Mouse (Mus musculus): Measurements from ENCODE around the gene Padi6. TPM values are rescaled to one million over a fixed set of nuclear protein-coding genes. Genes with fewer than 3 reads are reported as not detected.

Gene Padi6
- polyA plus RNA-seq, 1 experiment from 2014 or later = 0.07 TPM

GRCm38 (mm10) chr4:140732871-140733270 is 9.6 kb downstream of the Padi6 start:
- no peak overlapping the region for H3K27ac ChIP-seq (ENCODE audit: low read length)
- H3K9ac ChIP-seq (ENCODE audit: low read depth, low read length) = no peak overlapping the region
- H3K36me3 ChIP-seq (ENCODE audit: control insufficient read depth, insufficient read depth, low read length) = no peaks in the 10 kb centered on the region
- H3K4me3 ChIP-seq (ENCODE audit: low read length) = no peak overlapping the region
- no peaks in the 10 kb centered on the region for H3K27me3 ChIP-seq (replicated peaks; ENCODE audit: control insufficient read depth, insufficient read depth, low read length)
- ATAC-seq = no peak
- H3K9me3 ChIP-seq (ENCODE audit: control insufficient read depth, low read length) = no peaks in the 10 kb centered on the region
- 63% methylated on average over 7 of the region's 7 CpGs for WGBS
- H3K4me2 ChIP-seq (ENCODE audit: low read depth, low read length) = no peak overlapping the region
- H3K4me1 ChIP-seq (ENCODE audit: control insufficient read depth, insufficient read depth, low read length) = peaks cover 3% of the 10 kb centered on the region; the same call in 1 of the 2 replicates

- no peaks in the 10 kb centered on the region for H3K9me3 ChIP-seq (ENCODE audit: control insufficient read depth, low read length)
- peaks cover 3% of the 10 kb centered on the region; the same call in 1 of the 2 replicates for H3K4me1 ChIP-seq (ENCODE audit: control insufficient read depth, insufficient read depth, low read length)
- no peak overlapping the region for H3K9ac ChIP-seq (ENCODE audit: low read depth, low read length)
- WGBS = 79% methylated on average over 4 of the region's 4 CpGs
- H3K27ac ChIP-seq (ENCODE audit: low read length) = no peak overlapping the region
- ATAC-seq = no peak
- H3K27me3 ChIP-seq (replicated peaks; ENCODE audit: control insufficient read depth, insufficient read depth, low read length) = no peaks in the 10 kb centered on the region
- no peaks in the 10 kb centered on the region for H3K36me3 ChIP-seq (ENCODE audit: control insufficient read depth, insufficient read depth, low read length)
- no peak overlapping the region for H3K4me3 ChIP-seq (ENCODE audit: low read length)
- no peak overlapping the region for H3K4me2 ChIP-seq (ENCODE audit: low read depth, low read length)
Observed at GRCm38 (mm10) chr4:140731654-140732053, 10.8 kb downstream of the Padi6 start.

DNA sequence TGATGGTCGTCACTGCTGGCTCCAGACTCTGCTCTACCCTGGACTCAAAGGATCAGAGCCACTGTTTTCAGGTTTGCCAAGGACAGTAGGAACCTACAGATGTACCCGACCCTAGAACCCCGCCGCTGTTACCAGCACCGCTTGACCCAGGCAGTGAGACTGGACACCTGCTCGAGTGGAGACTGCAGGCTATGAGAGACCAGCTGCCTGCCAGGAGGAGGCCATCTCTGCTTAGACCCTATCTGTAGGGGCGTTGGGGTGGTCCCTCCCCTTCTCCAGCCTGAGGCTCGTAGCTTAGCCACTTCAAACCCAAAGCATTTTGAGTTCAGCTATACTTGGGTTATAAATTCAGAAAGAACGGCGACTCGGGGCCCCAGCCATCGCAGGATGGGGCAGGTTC is 15.5 kb downstream of the Padi6 start:
- H3K27ac ChIP-seq (ENCODE audit: low read length) = no peak overlapping the region
- H3K27me3 ChIP-seq (replicated peaks; ENCODE audit: control insufficient read depth, insufficient read depth, low read length) = no peaks in the 10 kb centered on the region
- WGBS = 80% methylated on average over 12 of the region's 12 CpGs
- H3K4me1 ChIP-seq (ENCODE audit: control insufficient read depth, insufficient read depth, low read length) = no peaks in the 10 kb centered on the region
- H3K4me2 ChIP-seq (ENCODE audit: low read depth, low read length) = no peak overlapping the region
- no peak for ATAC-seq
- H3K9me3 ChIP-seq (ENCODE audit: control insufficient read depth, low read length) = no peaks in the 10 kb centered on the region
- H3K9ac ChIP-seq (ENCODE audit: low read depth, low read length) = no peak overlapping the region
- H3K4me3 ChIP-seq (ENCODE audit: low read length) = no peak overlapping the region
- H3K36me3 ChIP-seq (ENCODE audit: control insufficient read depth, insufficient read depth, low read length) = no peaks in the 10 kb centered on the region

- no peak overlapping the region for H3K9ac ChIP-seq (ENCODE audit: low read depth, low read length)
- H3K36me3 ChIP-seq (ENCODE audit: control insufficient read depth, insufficient read depth, low read length) = no peaks in the 10 kb centered on the region; the same call in none of the 2 replicates
- H3K27ac ChIP-seq (ENCODE audit: low read length) = no peak overlapping the region
- H3K4me1 ChIP-seq (ENCODE audit: control insufficient read depth, insufficient read depth, low read length) = no peaks in the 10 kb centered on the region
- no peaks in the 10 kb centered on the region for H3K9me3 ChIP-seq (ENCODE audit: control insufficient read depth, low read length)
- whole genome bisulfite sequencing = 69% methylated on average over 6 of the region's 6 CpGs
- H3K4me2 ChIP-seq (ENCODE audit: low read depth, low read length) = no peak overlapping the region
- no peak overlapping the region for H3K4me3 ChIP-seq (ENCODE audit: low read length)
- no peak for ATAC-seq
- no peaks in the 10 kb centered on the region for H3K27me3 ChIP-seq (replicated peaks; ENCODE audit: control insufficient read depth, insufficient read depth, low read length)
Observed at GRCm38 (mm10) chr4:140724739-140725138, 17.7 kb downstream of the Padi6 start.

GRCm38 (mm10) chr4:140723801-140724200 is 18.6 kb downstream of the Padi6 start:
- 0 out of 2 replicates have a peak, but pooled peaks have one; percentile 33 for ATAC-seq
- H3K36me3 ChIP-seq (ENCODE audit: control insufficient read depth, insufficient read depth, low read length) = peaks cover 7% of the 10 kb centered on the region

DNA sequence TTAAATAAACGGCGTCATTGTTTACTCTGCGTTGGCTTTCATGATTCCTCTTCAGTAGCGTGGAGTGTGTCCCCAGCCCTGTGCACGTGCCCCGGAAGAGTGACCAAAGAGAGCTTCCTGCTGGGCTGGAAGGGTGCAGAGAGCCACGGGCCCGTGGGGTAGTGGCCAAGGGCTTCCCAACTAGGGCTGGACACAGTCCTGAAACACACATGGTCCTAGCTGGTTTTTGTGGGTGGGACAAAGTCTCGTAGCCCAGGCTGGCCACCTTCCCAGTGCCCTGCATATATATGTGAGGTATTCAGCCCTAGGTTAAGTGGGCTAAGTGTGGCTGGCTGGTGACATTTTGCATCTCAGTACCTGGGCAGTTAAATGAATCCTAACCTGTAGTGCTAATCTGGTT is 19.3 kb downstream of the Padi6 start:
- Histone ChIP-seq H3K27ac (ENCODE audit: low read length) (no peak overlapping the region), H3K9ac (ENCODE audit: low read depth, low read length) (no peak overlapping the region), H3K4me3 (ENCODE audit: low read length) (no peak overlapping the region), H3K27me3 (replicated peaks; ENCODE audit: control insufficient read depth, insufficient read depth, low read length) (no peaks in the 10 kb centered on the region), H3K9me3 (ENCODE audit: control insufficient read depth, low read length) (no peaks in the 10 kb centered on the region), H3K4me2 (ENCODE audit: low read depth, low read length) (no peak overlapping the region), H3K4me1 (ENCODE audit: control insufficient read depth, insufficient read depth, low read length) (no peaks in the 10 kb centered on the region), H3K36me3 (ENCODE audit: control insufficient read depth, insufficient read depth, low read length) (peaks cover 7% of the 10 kb centered on the region)
- ATAC-seq = no peak
- 81% methylated on average over 9 of the region's 9 CpGs for WGBS

More at GRCm38 (mm10) chr4:140723801-140724200, 18.6 kb downstream of the Padi6 start:
- Histone ChIP-seq H3K9me3 (ENCODE audit: control insufficient read depth, low read length) (no peaks in the 10 kb centered on the region), H3K9ac (ENCODE audit: low read depth, low read length) (no peak overlapping the region), H3K27me3 (replicated peaks; ENCODE audit: control insufficient read depth, insufficient read depth, low read length) (no peaks in the 10 kb centered on the region), H3K4me1 (ENCODE audit: control insufficient read depth, insufficient read depth, low read length) (no peaks in the 10 kb centered on the region), H3K4me2 (ENCODE audit: low read depth, low read length) (no peak overlapping the region), H3K4me3 (ENCODE audit: low read length) (no peak overlapping the region), H3K27ac (ENCODE audit: low read length) (no peak overlapping the region)
- WGBS = 50% methylated on average over 5 of the region's 5 CpGs

DNA sequence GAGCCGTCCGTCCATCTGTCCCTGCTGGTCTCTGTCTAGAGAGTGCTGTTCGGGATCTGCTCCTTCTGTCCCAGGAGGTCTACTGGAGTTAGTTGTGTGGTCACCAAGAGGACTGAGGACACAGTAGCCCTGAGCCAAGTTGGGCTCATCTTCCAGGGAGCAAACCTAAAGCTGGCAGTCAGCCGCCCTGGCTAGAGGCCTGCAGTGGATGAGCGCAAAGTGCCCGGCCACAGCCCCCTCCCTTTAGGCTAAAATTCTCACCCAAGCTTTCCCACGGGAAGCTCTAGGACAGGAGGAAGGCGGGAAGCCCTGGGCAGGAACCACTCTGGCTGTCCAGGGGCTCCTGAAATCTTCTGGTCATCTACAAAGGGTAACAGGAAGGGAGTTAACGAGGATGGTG is 19.7 kb downstream of the Padi6 start:
- no peaks in the 10 kb centered on the region for H3K9me3 ChIP-seq (ENCODE audit: control insufficient read depth, low read length)
- peaks cover 7% of the 10 kb centered on the region for H3K36me3 ChIP-seq (ENCODE audit: control insufficient read depth, insufficient read depth, low read length)
- H3K4me3 ChIP-seq (ENCODE audit: low read length) = no peak overlapping the region
- H3K27me3 ChIP-seq (replicated peaks; ENCODE audit: control insufficient read depth, insufficient read depth, low read length) = no peaks in the 10 kb centered on the region
- no peak for ATAC-seq
- WGBS = 76% methylated on average over 9 of the region's 9 CpGs
- no peak overlapping the region for H3K4me2 ChIP-seq (ENCODE audit: low read depth, low read length)
- no peaks in the 10 kb centered on the region for H3K4me1 ChIP-seq (ENCODE audit: control insufficient read depth, insufficient read depth, low read length)
- H3K27ac ChIP-seq (ENCODE audit: low read length) = no peak overlapping the region
- H3K9ac ChIP-seq (ENCODE audit: low read depth, low read length) = no peak overlapping the region

DNA sequence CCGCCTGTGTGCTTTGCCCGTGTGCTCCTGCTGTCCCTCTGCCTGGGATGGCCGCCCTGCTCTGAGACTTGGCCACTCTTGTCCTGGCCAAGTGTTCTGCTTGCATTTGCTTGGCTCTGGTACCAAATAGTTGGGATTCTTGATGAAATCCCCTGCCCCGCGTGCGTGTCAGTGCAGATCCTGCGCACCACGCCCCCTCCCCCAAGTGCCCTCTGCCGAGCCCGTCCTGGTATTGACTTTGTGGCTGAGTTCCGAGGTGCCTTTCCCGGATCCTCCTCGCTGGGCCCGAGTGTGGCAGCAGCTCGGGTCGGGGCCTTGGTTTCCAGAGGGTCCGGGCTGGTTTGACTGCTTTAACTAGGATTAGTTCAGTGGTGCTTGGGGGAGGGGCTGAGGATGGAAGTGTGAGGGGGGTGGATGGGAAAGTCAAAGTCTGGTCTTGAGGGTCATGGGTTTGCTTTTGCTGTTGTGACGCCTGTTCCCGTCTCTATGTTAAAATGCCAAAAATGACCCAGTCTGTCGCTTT is 20.4 kb downstream of the Padi6 start:
- no peak for ATAC-seq
- WGBS = 81% methylated on average over 20 of the region's 20 CpGs
- H3K27me3 ChIP-seq (replicated peaks; ENCODE audit: control insufficient read depth, insufficient read depth, low read length) = no peaks in the 10 kb centered on the region
- H3K9ac ChIP-seq (ENCODE audit: low read depth, low read length) = no peak overlapping the region
- no peak overlapping the region for H3K27ac ChIP-seq (ENCODE audit: low read length)
- H3K4me3 ChIP-seq (ENCODE audit: low read length) = no peak overlapping the region
- no peaks in the 10 kb centered on the region for H3K4me1 ChIP-seq (ENCODE audit: control insufficient read depth, insufficient read depth, low read length)
- no peak overlapping the region for H3K4me2 ChIP-seq (ENCODE audit: low read depth, low read length)
- peaks cover 8% of the 10 kb centered on the region for H3K36me3 ChIP-seq (ENCODE audit: control insufficient read depth, insufficient read depth, low read length)
- H3K9me3 ChIP-seq (ENCODE audit: control insufficient read depth, low read length) = no peaks in the 10 kb centered on the region

GRCm38 (mm10) chr4:140720091-140720490 is 22.4 kb downstream of the Padi6 start:
- Histone ChIP-seq H3K4me1 (ENCODE audit: control insufficient read depth, insufficient read depth, low read length) (no peaks in the 10 kb centered on the region), H3K4me2 (ENCODE audit: low read depth, low read length) (no peak overlapping the region), H3K27me3 (replicated peaks; ENCODE audit: control insufficient read depth, insufficient read depth, low read length) (no peaks in the 10 kb centered on the region), H3K4me3 (ENCODE audit: low read length) (no peak overlapping the region), H3K36me3 (ENCODE audit: control insufficient read depth, insufficient read depth, low read length) (peaks cover 25% of the 10 kb centered on the region), H3K9me3 (ENCODE audit: control insufficient read depth, low read length) (no peaks in the 10 kb centered on the region), H3K9ac (ENCODE audit: low read depth, low read length) (no peak overlapping the region), H3K27ac (ENCODE audit: low read length) (no peak overlapping the region)
- no peak for ATAC-seq
- 87% methylated on average over 5 of the region's 5 CpGs for WGBS

GRCm38 (mm10) chr4:140718436-140718835 is 24.0 kb downstream of the Padi6 start:
- no peak overlapping the region for H3K4me2 ChIP-seq (ENCODE audit: low read depth, low read length)
- H3K4me1 ChIP-seq (ENCODE audit: control insufficient read depth, insufficient read depth, low read length) = peaks cover 3% of the 10 kb centered on the region; the same call in 1 of the 2 replicates
- peaks cover 34% of the 10 kb centered on the region for H3K36me3 ChIP-seq (ENCODE audit: control insufficient read depth, insufficient read depth, low read length)
- ATAC-seq = no peak
- 94% methylated on average over 9 of the region's 9 CpGs for WGBS
- H3K27ac ChIP-seq (ENCODE audit: low read length) = no peak overlapping the region
- no peaks in the 10 kb centered on the region for H3K9me3 ChIP-seq (ENCODE audit: control insufficient read depth, low read length)
- no peak overlapping the region for H3K4me3 ChIP-seq (ENCODE audit: low read length)
- H3K9ac ChIP-seq (ENCODE audit: low read depth, low read length) = no peak overlapping the region
- no peaks in the 10 kb centered on the region for H3K27me3 ChIP-seq (replicated peaks; ENCODE audit: control insufficient read depth, insufficient read depth, low read length)
